Mouse (Mus musculus) 416B (cell line): ENCODE measurements around the gene Hebp1.

ENCODE experiments used
- DNase-seq: peaks from one replicate; pipeline ENCODE4 v3.0.0; 2011; ENCODE audit warnings: low read depth

Gene Hebp1

GRCm38 (mm10) chr6:135162311-135162710, 35.5 kb downstream of the Hebp1 start:
- DNase-seq, result no peak

DNA sequence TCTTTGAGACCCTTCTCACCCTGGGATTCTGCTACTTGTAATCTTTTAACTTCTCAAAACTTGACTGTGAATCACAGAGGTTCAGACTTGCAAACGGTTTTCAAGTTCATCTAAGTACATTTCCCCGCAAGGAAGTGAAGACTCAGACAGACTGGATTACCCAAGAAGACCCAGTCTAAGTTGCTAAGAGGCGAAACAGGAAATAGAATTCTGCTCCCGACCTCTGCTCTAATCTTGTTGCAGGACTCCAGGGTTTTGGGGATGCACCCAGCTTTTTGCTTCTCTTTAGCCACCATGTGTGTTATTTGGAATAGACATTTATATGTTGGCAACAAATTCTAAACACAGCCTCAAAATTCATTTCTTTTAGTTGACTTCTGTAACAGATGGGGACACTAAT, 36.5 kb downstream of the Hebp1 start:
- DNase-seq, result peak; percentile 35

- DNase-seq, result no peak
These were observed 39.3 kb downstream of the Hebp1 start for GRCm38 (mm10) chr6:135158509-135158908.

DNA sequence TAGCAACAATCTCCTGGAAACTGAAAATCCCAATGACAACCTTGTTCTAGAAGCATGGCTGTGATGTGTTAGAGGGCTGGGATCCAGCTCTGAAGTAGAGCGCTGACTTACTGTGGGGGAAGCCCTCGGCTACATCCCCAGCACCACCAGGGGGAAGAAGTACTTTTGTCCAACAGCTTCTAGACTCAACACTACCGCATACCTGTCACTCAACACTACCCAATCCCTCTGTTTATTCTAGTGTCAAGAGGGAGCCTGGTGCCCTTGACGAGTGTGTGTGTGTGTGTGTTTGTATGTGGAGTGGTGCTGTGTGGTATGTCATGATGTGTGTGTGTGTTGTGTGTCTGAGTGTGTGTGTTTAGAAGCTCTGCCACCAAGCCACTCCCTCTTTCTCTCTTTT, 40.3 kb downstream of the Hebp1 start:
- no peak for DNase-seq

DNA sequence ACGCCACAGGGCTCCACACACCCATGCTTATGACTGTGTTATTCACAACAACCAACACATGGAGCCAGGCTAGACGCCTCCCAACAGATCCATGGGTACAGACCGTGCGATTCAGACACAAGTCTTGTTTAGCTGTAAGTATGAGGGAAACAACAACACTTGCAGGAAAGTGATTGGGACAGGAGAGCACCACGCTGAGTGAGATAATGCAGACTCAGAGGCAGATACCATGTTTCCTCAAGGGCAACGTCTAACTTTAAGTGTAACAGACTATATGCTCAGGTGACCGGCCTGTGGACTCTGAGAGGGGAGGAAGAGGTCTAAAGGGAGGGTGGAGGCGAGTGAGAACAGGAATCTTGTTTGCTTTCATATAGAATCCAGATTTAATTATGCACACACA, 41.2 kb downstream of the Hebp1 start:
- DNase-seq, result no peak

DNA sequence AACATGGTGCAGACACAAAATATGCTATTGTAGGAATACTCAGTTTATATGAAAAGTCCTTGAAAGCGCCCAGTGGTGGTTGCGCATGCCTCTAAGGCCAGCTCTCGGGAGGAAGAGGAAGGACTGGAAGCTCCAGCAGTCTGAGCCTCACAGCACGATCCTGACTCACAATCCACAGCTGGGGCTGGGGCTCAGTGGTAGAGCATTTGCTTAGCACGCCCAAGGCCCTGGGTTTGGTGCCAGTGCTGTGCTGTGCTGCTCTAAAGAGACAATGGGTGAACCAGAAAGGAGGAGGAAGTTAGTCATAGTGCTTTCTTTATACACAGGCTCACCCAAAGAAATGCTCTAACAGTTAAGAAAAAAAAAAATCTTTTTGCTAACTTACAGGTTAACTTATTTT, 44.1 kb downstream of the Hebp1 start:
- peak; percentile 50 for DNase-seq

DNA sequence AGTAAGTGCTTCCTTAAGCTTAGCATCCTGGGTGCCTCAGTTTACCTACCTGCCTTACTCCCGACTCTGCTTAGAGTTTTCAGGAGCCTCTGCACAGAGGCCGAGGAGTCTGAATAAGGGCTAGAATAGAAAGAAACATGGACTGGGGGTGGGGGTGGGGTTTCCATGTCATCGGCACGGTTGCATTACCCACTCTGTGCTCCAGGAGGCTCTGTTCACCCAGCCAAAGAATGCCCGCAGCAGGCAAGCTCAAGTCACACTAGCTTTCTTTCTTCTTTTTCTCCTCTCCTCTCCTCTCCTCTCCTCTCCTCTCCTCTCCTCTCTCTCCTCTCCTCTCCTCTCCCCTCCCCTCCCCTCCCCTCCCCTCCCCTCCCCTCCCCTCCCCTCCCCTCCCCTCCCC, 47.5 kb downstream of the Hebp1 start:
- peak; percentile 47 for DNase-seq

DNA sequence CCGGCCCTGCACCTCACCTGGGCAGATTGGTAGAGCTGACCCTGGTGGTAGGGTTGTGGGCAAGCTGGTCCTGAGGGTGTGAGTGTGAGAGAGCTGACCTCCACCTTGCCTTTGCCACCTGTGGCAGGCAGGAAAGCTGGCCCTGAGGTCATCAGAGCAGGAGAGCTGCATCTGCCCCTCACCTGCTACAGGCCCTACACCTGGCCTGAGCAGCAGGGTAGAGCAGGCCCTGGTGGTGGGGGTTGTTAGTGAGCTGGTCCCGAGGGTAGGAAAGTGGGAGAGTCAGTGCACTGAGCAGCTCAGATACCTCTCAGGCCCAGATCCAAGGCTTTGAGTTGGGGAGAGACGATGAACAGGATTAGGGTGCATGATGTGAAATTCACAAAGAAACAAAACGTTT, 48.1 kb downstream of the Hebp1 start:
- DNase-seq, result no peak

DNA sequence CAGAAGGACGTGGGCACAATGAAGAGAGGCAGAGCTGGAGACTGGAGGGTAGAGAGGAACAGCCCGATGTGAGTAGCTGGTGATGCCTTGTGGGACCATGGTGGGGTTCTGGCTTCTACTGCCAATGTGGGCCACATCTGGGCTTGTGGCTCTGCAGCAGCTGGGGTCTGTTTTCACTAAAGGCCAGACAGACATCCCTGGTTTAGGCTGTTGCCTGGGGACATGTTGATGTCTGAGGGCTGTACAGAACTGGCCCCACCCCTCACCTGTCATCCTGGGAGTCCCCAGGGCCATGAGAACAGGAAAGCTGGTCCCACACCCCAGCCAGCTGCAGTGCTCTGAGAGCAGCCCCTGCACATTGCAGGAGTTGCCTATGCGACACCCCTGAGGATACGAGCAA, 48.6 kb downstream of the Hebp1 start:
- DNase-seq, result no peak

DNA sequence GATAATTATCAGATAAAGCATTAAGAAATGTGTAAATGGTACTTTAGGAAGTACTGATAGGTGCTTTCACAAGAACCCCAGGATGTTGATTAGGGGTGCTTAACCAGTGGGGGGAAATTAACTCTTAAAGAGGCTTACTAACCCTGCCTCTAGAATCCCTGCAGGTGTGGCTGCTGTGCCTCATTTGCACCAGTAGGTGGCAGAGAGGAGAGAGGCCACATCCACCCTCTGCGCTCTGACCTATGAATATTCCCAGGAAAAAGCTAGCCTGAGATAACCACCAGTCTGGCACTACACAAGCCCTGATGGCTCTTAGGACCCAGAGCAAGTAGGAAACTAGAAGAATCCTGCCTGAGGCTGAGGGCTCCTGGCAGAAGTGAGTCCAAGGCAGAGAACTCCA, 49.3 kb downstream of the Hebp1 start:
- DNase-seq, result no peak

GRCm38 (mm10) chr6:135145976-135146375, 51.8 kb downstream of the Hebp1 start:
- DNase-seq, result no peak

GRCm38 (mm10) chr6:135144516-135144915, 53.3 kb downstream of the Hebp1 start:
- peak; percentile 68 for DNase-seq

GRCm38 (mm10) chr6:135143151-135143550, 54.7 kb downstream of the Hebp1 start:
- no peak for DNase-seq

- no peak for DNase-seq
These were observed 56.2 kb downstream of the Hebp1 start for GRCm38 (mm10) chr6:135141451-135142147.

GRCm38 (mm10) chr6:135138746-135139145, 59.1 kb downstream of the Hebp1 start:
- no peak for DNase-seq

- DNase-seq, result no peak
These were observed 59.6 kb downstream of the Hebp1 start for GRCm38 (mm10) chr6:135138207-135138606.

GRCm38 (mm10) chr6:135137736-135138135, 60.1 kb downstream of the Hebp1 start:
- no peak for DNase-seq

DNA sequence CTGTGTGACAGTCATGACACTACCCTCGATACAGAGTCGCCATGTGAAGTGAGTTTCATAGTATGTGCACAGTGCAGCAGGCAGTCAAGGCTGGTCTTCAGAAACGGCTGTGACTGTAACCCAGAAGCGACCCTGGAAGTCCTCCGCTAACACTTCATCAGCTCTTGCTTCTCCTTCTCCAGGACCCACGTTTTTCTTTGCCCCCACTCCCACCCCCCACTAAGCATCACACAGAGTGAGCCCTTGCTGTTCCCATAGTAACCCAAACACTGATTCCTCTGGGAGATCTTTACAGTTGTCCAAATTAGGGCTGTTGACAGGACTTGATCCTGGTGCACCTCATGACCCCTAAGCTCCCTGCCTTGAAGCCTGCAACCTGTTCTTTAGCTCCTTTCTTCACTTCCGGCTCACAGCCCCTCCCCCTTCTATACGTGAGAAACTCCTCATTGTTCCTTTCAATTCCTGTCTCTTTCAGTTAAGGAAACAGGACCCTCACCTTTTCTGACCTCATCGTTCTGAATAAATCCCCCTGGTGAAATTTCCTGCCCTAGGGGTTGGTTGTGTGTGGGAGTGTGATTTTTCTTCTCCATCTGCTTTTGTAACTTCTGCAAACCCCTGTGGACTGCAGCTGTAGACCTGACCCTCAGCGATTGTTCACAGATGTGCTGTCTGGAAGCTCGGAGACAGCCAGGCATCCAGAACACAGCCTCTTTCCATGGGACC, 61.2 kb downstream of the Hebp1 start:
- DNase-seq, result no peak

DNA sequence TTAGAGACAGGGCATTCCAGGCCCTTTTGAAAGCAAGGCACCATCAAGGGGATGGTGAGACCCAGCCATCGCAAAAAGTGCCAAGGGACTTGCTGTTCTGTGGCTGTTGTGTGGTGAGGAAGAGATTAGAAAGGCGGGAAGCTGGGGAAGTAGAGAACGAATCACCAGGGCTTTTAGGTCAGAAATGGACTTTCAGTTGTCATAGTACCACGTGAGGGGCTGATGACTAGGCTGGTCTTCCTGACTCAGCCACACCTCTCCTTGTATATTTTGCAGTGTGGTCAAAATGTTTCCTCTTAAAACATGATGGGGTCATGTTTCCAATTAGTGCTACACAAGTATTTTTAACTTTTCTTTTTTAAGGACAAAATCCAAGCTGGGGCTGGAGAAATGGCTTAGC, 62.1 kb downstream of the Hebp1 start:
- peak; percentile 75 for DNase-seq

DNA sequence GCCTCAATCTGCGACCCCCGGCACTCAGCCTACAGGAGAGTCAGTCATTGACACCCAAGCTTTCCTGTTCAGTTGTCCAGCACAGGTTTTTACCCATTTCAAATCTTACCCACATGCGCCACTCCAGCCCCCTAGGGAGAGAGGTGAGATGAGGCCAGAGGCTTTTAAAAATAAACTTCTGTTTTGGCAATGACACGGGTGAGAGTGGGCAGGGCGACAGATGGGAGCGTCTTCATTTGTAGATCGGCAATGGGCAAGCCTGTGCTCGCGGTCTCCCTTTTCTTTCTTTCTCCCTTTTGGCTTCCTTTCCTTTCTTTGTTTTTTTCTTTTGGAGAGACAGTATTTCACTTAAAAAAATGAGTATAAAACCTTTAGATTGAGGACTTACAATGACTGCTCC, 64.3 kb downstream of the Hebp1 start:
- no peak for DNase-seq

DNA sequence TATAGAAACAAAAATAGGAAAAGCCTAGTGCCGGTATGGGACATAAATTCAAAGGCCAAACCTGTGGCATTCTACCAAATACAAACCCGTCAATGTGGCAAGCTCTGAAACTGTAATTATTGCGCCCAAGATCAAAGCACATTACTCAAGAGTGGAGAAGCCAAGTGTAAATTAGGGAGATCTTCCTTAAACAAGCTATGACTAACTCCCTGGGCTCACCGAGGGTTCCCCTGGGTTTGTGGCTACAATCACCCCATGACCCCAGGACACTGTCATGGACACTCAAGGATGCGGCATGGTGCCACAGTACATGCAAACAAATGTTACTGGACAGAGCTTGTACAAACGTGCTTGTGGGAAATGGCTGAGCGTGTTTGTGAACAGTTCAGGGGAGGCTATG, 64.7 kb downstream of the Hebp1 start:
- no peak for DNase-seq

- no peak for DNase-seq
These were observed 73.0 kb downstream of the Hebp1 start for GRCm38 (mm10) chr6:135124755-135125380.

DNA sequence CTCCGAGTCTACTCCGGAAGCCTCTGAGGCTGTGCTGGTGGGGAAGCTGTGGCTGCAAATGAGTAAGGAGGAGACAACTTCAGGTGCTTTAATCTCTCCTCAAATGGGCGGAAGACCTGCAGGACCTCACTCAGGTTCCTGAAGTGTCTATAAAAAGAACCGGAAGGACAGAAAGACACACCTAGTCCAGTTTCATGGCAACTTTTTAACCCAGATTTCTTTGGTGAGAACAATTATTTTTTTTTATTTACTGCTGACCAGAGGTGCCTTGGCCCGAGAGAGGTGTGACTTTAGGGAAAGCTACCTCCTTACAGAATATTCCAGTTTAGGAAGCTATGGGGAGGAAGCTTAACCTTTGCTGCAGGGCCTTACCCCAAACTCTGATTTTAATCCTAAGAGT, 79.6 kb downstream of the Hebp1 start, which contains the start of gene Gprc5d:
Gene Gprc5d, minus strand, starts transcription at position 101 of the 400 bp plus-strand sequence.
- DNase-seq, result no peak
